ENCODE assay signal across 9 mouse cellular contexts in the genomic region with DNA sequence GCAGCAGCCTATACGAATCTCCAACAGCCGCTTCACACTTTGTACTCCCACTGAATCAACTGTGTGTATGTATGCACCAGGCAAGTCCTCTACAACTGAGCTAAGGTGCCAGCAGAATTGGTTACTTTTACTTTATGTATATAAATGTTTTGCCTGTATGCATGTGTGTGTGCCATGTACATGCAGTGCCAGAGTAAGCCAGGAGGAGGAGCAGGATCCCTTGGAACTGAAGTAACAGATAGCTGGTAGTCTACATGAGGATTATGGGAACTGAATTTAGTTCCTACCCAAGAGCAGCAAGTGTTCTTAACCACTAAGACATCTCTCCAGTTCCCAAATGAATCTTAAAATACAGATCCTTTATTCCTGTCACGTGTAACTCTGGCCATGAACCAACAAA. TPM values are rescaled to one million over a fixed set of nuclear protein-coding genes. Genes with fewer than 3 reads are reported as not detected.
DNase-seq lines count a peak whose midpoint lies in the region; ATAC-seq lines count a peak whose summit lies in the region.
"Had no signal": no experiment of that assay in that cellular context is flagged by ENCODE, and none has a peak within 500 bp of the region (broad histone marks: within the 10 kb centered on the region; RNA-seq: fewer than 3 reads in every experiment).

No protein-coding gene starts in this region.

- WGBS in kidney, embryonic 15.5 days = 85% methylated on average over 3 of the region's 3 CpGs
- 91% methylated on average over 3 of the region's 3 CpGs for whole genome bisulfite sequencing in hindbrain, embryonic 11.5 days

- H3K4me1 ChIP-seq in kidney, embryonic 15.5 days = no peaks in the 10 kb centered on the region
- no peaks in the 10 kb centered on the region for H3K4me1 ChIP-seq in hindbrain, embryonic 11.5 days (replicated peaks; ENCODE audit: control insufficient read depth, insufficient read depth, low read length)

- H3K27me3 ChIP-seq in kidney, embryonic 15.5 days = no peaks in the 10 kb centered on the region
- no peaks in the 10 kb centered on the region for H3K27me3 ChIP-seq in hindbrain, embryonic 11.5 days (ENCODE audit: control insufficient read depth, insufficient read depth, low read length)
- H3K27me3 ChIP-seq: limb, embryonic 13.5 days had no signal

- H3K9me3 ChIP-seq in kidney, embryonic 15.5 days (replicated peaks) = peaks cover 4% of the 10 kb centered on the region; the same call in 1 of the 2 replicates
- H3K9me3 ChIP-seq in hindbrain, embryonic 11.5 days (ENCODE audit: control insufficient read depth, low read length) = no peaks in the 10 kb centered on the region

- H3K36me3 ChIP-seq in kidney, embryonic 15.5 days = peaks cover 24% of the 10 kb centered on the region
- 0 out of 2 replicates have a peak, but pooled peaks cover 2% of the 10 kb centered on the region for H3K36me3 ChIP-seq in hindbrain, embryonic 11.5 days (ENCODE audit: control insufficient read depth, insufficient read depth, low read length)

- H3K27ac ChIP-seq in kidney, embryonic 15.5 days = no peak overlapping the region
- no peak overlapping the region for H3K27ac ChIP-seq in hindbrain, embryonic 11.5 days (ENCODE audit: low read depth, low read length)
- H3K27ac ChIP-seq: limb, embryonic 13.5 days had no signal

- H3K4me2 ChIP-seq in kidney, embryonic 15.5 days = no peak overlapping the region
- no peak overlapping the region for H3K4me2 ChIP-seq in hindbrain, embryonic 11.5 days (replicated peaks; ENCODE audit: low read depth, low read length)
- H3K4me2 ChIP-seq: limb, embryonic 13.5 days had no signal

- ATAC-seq in kidney, embryonic 15.5 days (replicated peaks; ENCODE audit: low FRiP score) = no peak
- ATAC-seq in CD4-positive, CD25-positive, alpha-beta regulatory T cell, adult 4 months = peak; percentile 46
- peak; percentile 46 to 66; a peak in 3 of 4 replicates for ATAC-seq in hematopoietic stem cell, adult 5-6 weeks (replicated peaks in 1 of 2; ENCODE audit: insufficient read depth in 1 of 2, low FRiP score in 2 of 2, low TSS enrichment in 1 of 2, low read depth in 1 of 2, poor library complexity in 2 of 2, severe bottlenecking in 2 of 2)
- ATAC-seq in hindbrain, embryonic 11.5 days (ENCODE audit: low FRiP score) = no peak

- DNase-seq in kidney, adult 18-20 months = peak; percentile 52
- peak; percentile 71 for DNase-seq in adrenal gland, postnatal 14 days
- peak; percentile 10 to 44 for DNase-seq in monocyte, adult 2 months (ENCODE audit: low read depth in 1 of 2, low spot score in 2 of 2)
- no peak for DNase-seq in hindbrain, embryonic 11.5 days (ENCODE audit: low spot score)
- no peak for DNase-seq in right cerebral cortex, postnatal 10 days (ENCODE audit: low spot score in 2 of 2)

- no peak overlapping the region for H3K9ac ChIP-seq in kidney, embryonic 15.5 days
- no peak overlapping the region for H3K9ac ChIP-seq in hindbrain, embryonic 11.5 days (ENCODE audit: low read depth, low read length)
- H3K9ac ChIP-seq: limb, embryonic 13.5 days had no signal

- H3K4me3 ChIP-seq in kidney, embryonic 15.5 days (replicated peaks) = no peak overlapping the region
- H3K4me3 ChIP-seq in hindbrain, embryonic 11.5 days (ENCODE audit: low read depth, low read length) = no peak overlapping the region
- H3K4me3 ChIP-seq: limb, embryonic 13.5 days had no signal

RNA-seq across cellular contexts. Expression of a gene that starts 48.0 kb away (rescaled TPM):
- 44.2 and 47.0 TPM in 2 replicates for polyA plus RNA-seq in kidney, embryonic 15.5 days (2015; fragmentation: Nextera tagmentation; extraction: Ambion mirVana)
- under 1 TPM in 1 of 2 experiments, not detected in 1; 0.34 TPM for polyA plus RNA-seq in CD4-positive, CD25-positive, alpha-beta regulatory T cell, adult 4 months (2017; shearing (Covaris generic))
- 65.3 and 76.6 TPM in 2 replicates for total RNA-seq in adrenal gland, postnatal 14 days (2021)
- 1.1 and 6.9 TPM in 2 replicates for total RNA-seq in hematopoietic stem cell, adult 5-6 weeks (2017)
- 13.0 and 14.3 TPM in 2 replicates for polyA plus RNA-seq in hindbrain, embryonic 11.5 days (2014; fragmentation: Nextera tagmentation; extraction: Ambion mirVana)

RNA-seq across cellular contexts. Expression of a gene that starts 51.6 kb away (rescaled TPM):
- polyA plus RNA-seq in kidney, embryonic 15.5 days (2015; fragmentation: Nextera tagmentation; extraction: Ambion mirVana) = 18.6 and 22.9 TPM in 2 replicates
- polyA plus RNA-seq in CD4-positive, CD25-positive, alpha-beta regulatory T cell, adult 4 months (2017; shearing (Covaris generic)) = 10 to 100 TPM; 22.7 to 23.0 TPM
- 33.1 and 34.4 TPM in 2 replicates for total RNA-seq in adrenal gland, postnatal 14 days (2021)
- total RNA-seq in hematopoietic stem cell, adult 5-6 weeks (2017) = 19.6 and 35.0 TPM in 2 replicates
- polyA plus RNA-seq in hindbrain, embryonic 11.5 days (2014; fragmentation: Nextera tagmentation; extraction: Ambion mirVana) = 22.7 and 24.7 TPM in 2 replicates

RNA-seq across cellular contexts. Expression of a gene that starts 58.2 kb away (rescaled TPM):
- not detected in 2 replicates for polyA plus RNA-seq in kidney, embryonic 15.5 days (2015; fragmentation: Nextera tagmentation; extraction: Ambion mirVana)
- polyA plus RNA-seq in CD4-positive, CD25-positive, alpha-beta regulatory T cell, adult 4 months (2017; shearing (Covaris generic)) = not detected
- 1.1 and 2.5 TPM in 2 replicates for total RNA-seq in adrenal gland, postnatal 14 days (2021)
- not detected in 2 replicates for total RNA-seq in hematopoietic stem cell, adult 5-6 weeks (2017)
- not detected in 2 replicates for polyA plus RNA-seq in hindbrain, embryonic 11.5 days (2014; fragmentation: Nextera tagmentation; extraction: Ambion mirVana)
- polyA plus RNA-seq: limb, embryonic 13.5 days had no signal

Comparison
In these comparisons a context has a peak if more than half of its experiments do, and no peak if none do; other contexts are left out.
1. DNase-seq: peak in kidney, adult 18-20 months (single experiment), adrenal gland, postnatal 14 days (single experiment) and monocyte, adult 2 months (2 of 2); none in hindbrain, embryonic 11.5 days (single experiment) and right cerebral cortex, postnatal 10 days (0 of 2).
2. ATAC-seq: peak in CD4-positive, CD25-positive, alpha-beta regulatory T cell, adult 4 months (single experiment) and hematopoietic stem cell, adult 5-6 weeks (2 of 2); none in kidney, embryonic 15.5 days (single experiment) and hindbrain, embryonic 11.5 days (single experiment).
3. RNA of a gene that starts 48.0 kb away (polyA plus RNA-seq): 44.2 to 47.0 TPM in kidney, embryonic 15.5 days and 13.0 to 14.3 TPM in hindbrain, embryonic 11.5 days; 0.34 TPM in CD4-positive, CD25-positive, alpha-beta regulatory T cell, adult 4 months; every median in the first group is over 10 times any median in the second.